Mouse (Mus musculus): ENCODE measurements at regions not wholly inside any gene's neighbourhood (a gene's known extent, or its start where the extent isn't known, plus 50 kb on each side); places are given as distances from the start of the nearest gene placed in this dataset.

DNA sequence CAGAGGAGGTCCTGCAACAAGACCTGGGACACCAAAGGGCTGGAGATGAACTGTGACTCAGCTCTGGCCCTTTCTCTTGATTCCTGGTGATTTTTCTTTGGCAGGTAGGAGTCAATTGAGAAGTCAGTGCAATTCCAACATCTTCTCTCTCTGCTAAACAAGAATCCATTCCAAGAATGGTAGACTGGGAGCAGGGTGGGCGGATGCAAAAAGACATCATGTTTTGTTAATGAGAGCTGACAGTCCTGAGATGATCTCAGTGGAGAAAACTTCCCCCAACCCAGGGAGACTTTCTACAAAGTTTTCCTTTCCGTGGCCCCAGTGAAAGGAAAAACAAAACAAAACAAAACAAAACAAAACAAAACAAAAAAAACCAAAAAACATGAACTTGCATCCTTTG lies 52.2 kb upstream of the Lmcd1 start:
- Histone ChIP-seq H3K4me3 (no peak overlapping the region), H3ac (ENCODE audit: control insufficient read depth, insufficient read length) (no peak overlapping the region), H3K27me3 (ENCODE audit: control insufficient read depth, insufficient read depth, insufficient read length) (peaks cover 10% of the 10 kb centered on the region), H3K36me3 (ENCODE audit: control insufficient read depth, insufficient read depth) (no peaks in the 10 kb centered on the region), H3K79me2 (ENCODE audit: control insufficient read depth, insufficient read depth) (no peaks in the 10 kb centered on the region), H3K4me2 (ENCODE audit: low read depth) (no peak overlapping the region)
- TF ChIP-seq POLR2AphosphoS2 (IDR thresholded peaks at IDR 0.05; ENCODE audit: insufficient read length, low read depth) (no peak), MYOG (IDR thresholded peaks at IDR 0.05; ENCODE audit: control insufficient read depth in 1 of 3, insufficient read depth in 1 of 3, insufficient read length in 2 of 3, low read depth in 2 of 3) (no peak), POLR2A (IDR thresholded peaks at IDR 0.05; ENCODE audit: insufficient read length, low read depth) (no peak), MYOD1 (IDR thresholded peaks at IDR 0.05; ENCODE audit: control insufficient read depth in 1 of 3, insufficient read length in 2 of 3, low read depth in 2 of 3) (no peak), E2F4 (IDR thresholded peaks at IDR 0.05; ENCODE audit: insufficient read depth) (no peak)

DNA sequence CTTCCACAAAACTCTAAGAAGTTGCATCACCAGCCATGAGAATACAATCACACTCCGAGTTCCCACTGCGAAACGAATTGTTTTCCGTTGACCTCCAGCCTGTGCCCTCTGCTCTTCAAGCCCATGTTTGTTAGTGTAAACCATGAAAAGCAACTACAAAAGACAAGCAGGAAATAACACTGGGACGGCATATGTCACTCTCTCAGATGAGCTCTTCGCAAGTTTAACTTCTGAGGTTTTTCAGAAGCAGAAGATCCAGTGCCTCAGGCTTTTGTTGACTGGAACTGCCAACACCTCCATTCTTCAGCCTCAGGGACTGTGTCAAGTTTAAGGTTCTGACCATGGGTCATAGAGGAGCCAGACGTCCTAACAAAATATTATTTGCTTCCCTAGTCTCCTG lies 50.2 kb upstream of the Lmcd1 start:
- Histone ChIP-seq H3K4me2 (ENCODE audit: low read depth) (no peak overlapping the region), H3ac (ENCODE audit: control insufficient read depth, insufficient read length) (no peak overlapping the region), H3K36me3 (ENCODE audit: control insufficient read depth, insufficient read depth) (no peaks in the 10 kb centered on the region), H3K4me3 (no peak overlapping the region), H3K27me3 (ENCODE audit: control insufficient read depth, insufficient read depth, insufficient read length) (peaks cover 10% of the 10 kb centered on the region), H3K79me2 (ENCODE audit: control insufficient read depth, insufficient read depth) (no peaks in the 10 kb centered on the region)
- no peak for TF ChIP-seq TCF3 (IDR thresholded peaks at IDR 0.05; ENCODE audit: insufficient read length, low read depth)
- TF ChIP-seq TCF12 (IDR thresholded peaks at IDR 0.05; ENCODE audit: insufficient read depth, poor library complexity, severe bottlenecking): no peak
- TF ChIP-seq REST (IDR thresholded peaks at IDR 0.05; ENCODE audit: insufficient read depth, insufficient read length): no peak
- no peak for TF ChIP-seq E2F4 (IDR thresholded peaks at IDR 0.05; ENCODE audit: insufficient read depth)
- no peak for TF ChIP-seq MYOG (IDR thresholded peaks at IDR 0.05; ENCODE audit: control insufficient read depth in 1 of 3, insufficient read depth in 1 of 3, insufficient read length in 2 of 3, low read depth in 2 of 3)
- TF ChIP-seq POLR2A (IDR thresholded peaks at IDR 0.05; ENCODE audit: insufficient read length, low read depth): no peak
- no peak for TF ChIP-seq USF1 (IDR thresholded peaks at IDR 0.05; ENCODE audit: low read depth)
- TF ChIP-seq MAX (IDR thresholded peaks at IDR 0.05; ENCODE audit: low read depth): no peak
- TF ChIP-seq CEBPB (IDR thresholded peaks at IDR 0.05; ENCODE audit: insufficient read depth, poor library complexity, severe bottlenecking): no peak
- TF ChIP-seq MYOD1 (IDR thresholded peaks at IDR 0.05; ENCODE audit: control insufficient read depth in 1 of 3, insufficient read length in 2 of 3, low read depth in 2 of 3): no peak
- no peak for TF ChIP-seq POLR2AphosphoS2 (IDR thresholded peaks at IDR 0.05; ENCODE audit: insufficient read length, low read depth)
- no peak for TF ChIP-seq SRF (IDR thresholded peaks at IDR 0.05; ENCODE audit: control insufficient read depth, insufficient read length, low read depth)
